Comparison of ENCODE assay signal across 9 mouse cellular contexts in genomic region chr7:68917137-68917875, GRCm38 (mm10).
DNase-seq lines count a peak whose midpoint lies in the region; ATAC-seq and TF ChIP-seq lines count a peak whose summit lies in the region.
"Had no signal": no experiment of that assay in that cellular context is flagged by ENCODE, and none has a peak within 500 bp of the region (broad histone marks: within the 10 kb centered on the region; RNA-seq: fewer than 3 reads in every experiment).

No protein-coding gene starts in this region.

- no peaks in the 10 kb centered on the region for H3K9me3 ChIP-seq in forebrain, embryonic 11.5 days (ENCODE audit: control insufficient read depth, low read length)
- H3K9me3 ChIP-seq in forebrain, postnatal 0 days (ENCODE audit: low read length), result no peaks in the 10 kb centered on the region
- no peaks in the 10 kb centered on the region for H3K9me3 ChIP-seq in kidney, embryonic 14.5 days (ENCODE audit: control insufficient read depth, low read length)
- no peaks in the 10 kb centered on the region for H3K9me3 ChIP-seq in lung, embryonic 15.5 days

- ATAC-seq in forebrain, embryonic 11.5 days (replicated peaks; ENCODE audit: low FRiP score), result no peak
- ATAC-seq in forebrain, postnatal 0 days, result no peak
- peak; percentile 82 for ATAC-seq in kidney, embryonic 14.5 days (ENCODE audit: low FRiP score, low TSS enrichment)
- peak; percentile 50; the same call in 1 of the 2 replicates for ATAC-seq in lung, embryonic 15.5 days (ENCODE audit: borderline replicate concordance, extremely low read depth, low FRiP score, low TSS enrichment)

- TF ChIP-seq CTCF in forebrain, postnatal 0 days (IDR thresholded peaks at IDR 0.05; ENCODE audit: low read depth), result no peak

- H3K36me3 ChIP-seq in forebrain, embryonic 11.5 days (ENCODE audit: control insufficient read depth, insufficient read depth, low read length), result no peaks in the 10 kb centered on the region
- no peaks in the 10 kb centered on the region for H3K36me3 ChIP-seq in forebrain, postnatal 0 days (ENCODE audit: insufficient read depth)
- no peaks in the 10 kb centered on the region for H3K36me3 ChIP-seq in kidney, embryonic 14.5 days (ENCODE audit: control insufficient read depth, insufficient read depth, low read length)
- no peaks in the 10 kb centered on the region for H3K36me3 ChIP-seq in lung, embryonic 15.5 days

- H3K4me1 ChIP-seq in forebrain, embryonic 11.5 days (replicated peaks; ENCODE audit: control insufficient read depth, insufficient read depth, low read length), result no peaks in the 10 kb centered on the region
- H3K4me1 ChIP-seq in forebrain, postnatal 0 days (ENCODE audit: insufficient read depth), result no peaks in the 10 kb centered on the region
- H3K4me1 ChIP-seq in kidney, embryonic 14.5 days (ENCODE audit: control insufficient read depth, insufficient read depth, low read length), result peaks cover 12% of the 10 kb centered on the region; the same call in 1 of the 2 replicates
- H3K4me1 ChIP-seq in lung, embryonic 15.5 days, result peaks cover 10% of the 10 kb centered on the region

- H3K27ac ChIP-seq in forebrain, embryonic 11.5 days (ENCODE audit: low read depth, low read length), result no peak overlapping the region
- no peak overlapping the region for H3K27ac ChIP-seq in forebrain, postnatal 0 days (ENCODE audit: low read depth, low read length)
- no peak overlapping the region for H3K27ac ChIP-seq in kidney, embryonic 14.5 days (ENCODE audit: low read depth, low read length)
- 0 out of 2 replicates have a peak overlapping the region, but pooled peaks have one; percentile 33 for H3K27ac ChIP-seq in lung, embryonic 15.5 days

- peak; percentile 52 for DNase-seq in forebrain, embryonic 11.5 days (ENCODE audit: low spot score)
- DNase-seq in forebrain, postnatal 0 days, result no peak
- DNase-seq in adrenal gland, postnatal 25 days, result peak; percentile 7
- no peak for DNase-seq in right cerebral cortex, postnatal 10 days (ENCODE audit: low spot score in 2 of 2)
- DNase-seq in gastrocnemius, adult 18-20 months (ENCODE audit: low spot score), result no peak
- no peak for DNase-seq in frontal cortex, postnatal 36 days (ENCODE audit: low spot score in 2 of 2)
- DNase-seq: left cerebral cortex, postnatal 4 days had no signal

- H3K9ac ChIP-seq in forebrain, embryonic 11.5 days (ENCODE audit: low read length), result no peak overlapping the region
- no peak overlapping the region for H3K9ac ChIP-seq in forebrain, postnatal 0 days
- no peak overlapping the region for H3K9ac ChIP-seq in kidney, embryonic 14.5 days (ENCODE audit: low read depth, low read length)
- 0 out of 2 replicates have a peak overlapping the region, but pooled peaks have one; percentile 1 for H3K9ac ChIP-seq in lung, embryonic 15.5 days

- H3K27me3 ChIP-seq in forebrain, embryonic 11.5 days (ENCODE audit: control insufficient read depth, insufficient read depth, low read length), result no peaks in the 10 kb centered on the region
- H3K27me3 ChIP-seq in forebrain, postnatal 0 days (ENCODE audit: insufficient read depth, low read length), result no peaks in the 10 kb centered on the region
- H3K27me3 ChIP-seq in kidney, embryonic 14.5 days (ENCODE audit: control insufficient read depth, insufficient read depth, low read length), result no peaks in the 10 kb centered on the region
- H3K27me3 ChIP-seq in lung, embryonic 15.5 days, result no peaks in the 10 kb centered on the region

- 76% methylated on average over 21 of the region's 21 CpGs for WGBS in forebrain, embryonic 11.5 days
- 73% methylated on average over 21 of the region's 21 CpGs for WGBS in forebrain, postnatal 0 days
- WGBS in kidney, embryonic 14.5 days, result 2% methylated on average over 21 of the region's 21 CpGs
- WGBS in lung, embryonic 15.5 days, result 10% methylated on average over 21 of the region's 21 CpGs

- no peak overlapping the region for H3K4me2 ChIP-seq in forebrain, embryonic 11.5 days (ENCODE audit: low read depth, low read length, severe bottlenecking)
- no peak overlapping the region for H3K4me2 ChIP-seq in forebrain, postnatal 0 days (ENCODE audit: low read depth)
- peak overlapping the region; percentile 35 for H3K4me2 ChIP-seq in kidney, embryonic 14.5 days (replicated peaks; ENCODE audit: low read depth, low read length)
- H3K4me2 ChIP-seq in lung, embryonic 15.5 days, result peak overlapping the region; percentile 46

- H3K4me3 ChIP-seq in forebrain, embryonic 11.5 days (ENCODE audit: low read depth, low read length), result no peak overlapping the region
- H3K4me3 ChIP-seq in forebrain, postnatal 0 days (ENCODE audit: low read depth, low read length), result no peak overlapping the region
- H3K4me3 ChIP-seq in kidney, embryonic 14.5 days (ENCODE audit: low read length), result peak overlapping the region; percentile 15; the same call in 1 of the 2 replicates
- H3K4me3 ChIP-seq in lung, embryonic 15.5 days, result no peak overlapping the region; the same call in 1 of the 2 replicates

Comparison
In these comparisons a context has a peak if more than half of its experiments do, and no peak if none do; other contexts are left out.
1. DNase-seq: peak in forebrain, embryonic 11.5 days (single experiment) and adrenal gland, postnatal 25 days (single experiment); none in forebrain, postnatal 0 days (single experiment), right cerebral cortex, postnatal 10 days (0 of 2), gastrocnemius, adult 18-20 months (single experiment) and frontal cortex, postnatal 36 days (0 of 2).
2. ATAC-seq: peak in kidney, embryonic 14.5 days (single experiment) and lung, embryonic 15.5 days (single experiment); none in forebrain, embryonic 11.5 days (single experiment) and forebrain, postnatal 0 days (single experiment).
3. H3K4me2 ChIP-seq: peak in kidney, embryonic 14.5 days (single experiment) and lung, embryonic 15.5 days (single experiment); none in forebrain, embryonic 11.5 days (single experiment) and forebrain, postnatal 0 days (single experiment).